Mouse (Mus musculus) ES-Bruce4 (cell line): ENCODE results near the gene Plekha6. TPM values are rescaled to one million over a fixed set of nuclear protein-coding genes. Genes with fewer than 3 reads are reported as not detected.
A peak's percentile ranks its signal among the peaks of the same experiment; 100 is the strongest.

Experiments used
- H3K27ac ChIP-seq: 2 replicates; pipeline ENCODE4 v1.5.1; 2012; ENCODE audit warnings: low read length, inconsistent platforms; ENCODE audit not compliant: insufficient read depth
- H3K27me3 ChIP-seq: 2 replicates; pipeline ENCODE4 v1.6.1; 2012; ENCODE audit warnings: mild to moderate bottlenecking, low read length, inconsistent platforms; ENCODE audit not compliant: control insufficient read depth, poor library complexity, insufficient read depth, severe bottlenecking
- H3K36me3 ChIP-seq: 2 replicates; pipeline ENCODE4 v1.6.1; 2012; ENCODE audit warnings: inconsistent platforms, mild to moderate bottlenecking, low read length, moderate library complexity; ENCODE audit not compliant: control insufficient read depth, poor library complexity, insufficient read depth, severe bottlenecking
- H3K4me1 ChIP-seq: one replicate; pipeline ENCODE4 v1.8.1; 2011; ENCODE audit warnings: low read length; ENCODE audit not compliant: control insufficient read depth, insufficient read depth
- H3K4me3 ChIP-seq: 2 replicates; pipeline ENCODE4 v1.5.1; 2011; ENCODE audit warnings: low read depth, mild to moderate bottlenecking, low read length
- H3K9ac ChIP-seq: 2 replicates; pipeline ENCODE4 v1.6.1; 2012; ENCODE audit warnings: low read depth, mild to moderate bottlenecking, inconsistent platforms; ENCODE audit not compliant: poor library complexity, severe bottlenecking
- H3K9me3 ChIP-seq: replicated peaks from 2 replicates; pipeline ENCODE4 v1.6.1; 2012; ENCODE audit warnings: mild to moderate bottlenecking, low read length, inconsistent platforms; ENCODE audit not compliant: control insufficient read depth, poor library complexity, insufficient read depth, severe bottlenecking
- CTCF ChIP-seq: IDR thresholded peaks from one replicate; pipeline ENCODE4 v1.8.1; 2011; ENCODE audit warnings: low read depth, low read length
- EP300 ChIP-seq: IDR thresholded peaks from 2 replicates; pipeline ENCODE4 v1.6.1; 2011; ENCODE audit warnings: low read depth, low read length; ENCODE audit not compliant: insufficient read depth
- POLR2A ChIP-seq: IDR thresholded peaks from one replicate; pipeline ENCODE4 v1.8.1; 2011; ENCODE audit warnings: low read length; ENCODE audit not compliant: insufficient read depth
- polyA plus RNA-seq: library from polyadenylated mRNA; stranded (reverse); fragments of >200 nt; gene quantifications from 2 replicates; pipeline ENCODE4 v1.2.4, GENCODE M21; 2011; ENCODE audit warnings: low read depth; ENCODE audit not compliant: missing spikeins, insufficient read depth, insufficient read length

The Plekha6 gene
- polyA plus RNA-seq, 1 experiment: 1.3 TPM

DNA sequence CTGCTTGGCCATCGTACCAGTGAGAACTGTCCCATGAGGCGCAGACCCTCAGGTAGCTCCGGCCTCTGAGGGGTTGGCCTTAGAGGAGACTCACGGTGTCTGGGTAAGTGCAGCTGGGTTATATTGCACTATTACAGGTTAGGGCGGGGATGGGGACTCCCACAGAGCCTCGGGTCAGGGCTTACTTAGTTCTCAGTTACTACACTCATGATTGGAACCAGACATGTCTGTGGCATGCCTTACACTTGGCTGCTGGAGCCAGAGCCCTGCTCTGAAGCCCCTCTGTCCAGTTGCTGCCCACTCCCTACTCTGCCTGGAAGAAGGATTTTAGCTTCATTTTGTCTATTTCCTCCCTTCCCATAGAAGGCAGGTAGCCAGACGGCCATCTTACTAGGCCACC is 49.1 kb downstream of the Plekha6 start:
- no peaks in the 10 kb centered on the region for H3K27me3 ChIP-seq
- no peaks in the 10 kb centered on the region for H3K9me3 ChIP-seq
- no peaks in the 10 kb centered on the region for H3K36me3 ChIP-seq
- no peak overlapping the region for H3K4me3 ChIP-seq
- H3K27ac ChIP-seq: 0 out of 2 replicates have a peak overlapping the region, but pooled peaks have one; percentile 12
- no peak overlapping the region for H3K9ac ChIP-seq
- TF ChIP-seq EP300 (no peak), CTCF (no peak), POLR2A (no peak)
- peaks cover 4% of the 10 kb centered on the region for H3K4me1 ChIP-seq

DNA sequence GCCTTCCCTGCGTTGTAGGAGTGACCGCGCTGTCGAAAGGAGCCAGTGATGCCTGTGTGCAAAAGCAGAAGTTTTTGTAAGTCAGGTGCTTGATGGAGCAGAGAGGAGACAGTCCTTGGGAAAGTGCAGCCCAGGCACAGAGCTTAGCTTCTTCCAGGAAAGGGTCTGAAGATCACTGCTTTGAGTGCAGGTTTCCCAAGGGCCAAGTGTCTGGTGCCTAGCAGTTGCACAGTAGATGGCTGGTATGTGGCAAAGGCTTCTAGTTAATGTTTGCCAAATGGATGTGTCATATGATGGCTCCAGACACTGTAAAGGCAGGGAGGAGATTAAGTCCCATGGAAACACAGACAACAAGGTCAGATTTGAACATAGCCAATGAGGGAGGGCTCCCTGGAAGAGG is 49.9 kb downstream of the Plekha6 start:
- H3K9ac ChIP-seq: no peak overlapping the region
- H3K36me3 ChIP-seq: no peaks in the 10 kb centered on the region
- no peak overlapping the region for H3K4me3 ChIP-seq
- no peak for TF ChIP-seq POLR2A
- no peak for TF ChIP-seq EP300
- TF ChIP-seq CTCF: no peak
- no peak overlapping the region for H3K27ac ChIP-seq
- H3K27me3 ChIP-seq: no peaks in the 10 kb centered on the region
- peaks cover 4% of the 10 kb centered on the region for H3K4me1 ChIP-seq
- H3K9me3 ChIP-seq: no peaks in the 10 kb centered on the region

DNA sequence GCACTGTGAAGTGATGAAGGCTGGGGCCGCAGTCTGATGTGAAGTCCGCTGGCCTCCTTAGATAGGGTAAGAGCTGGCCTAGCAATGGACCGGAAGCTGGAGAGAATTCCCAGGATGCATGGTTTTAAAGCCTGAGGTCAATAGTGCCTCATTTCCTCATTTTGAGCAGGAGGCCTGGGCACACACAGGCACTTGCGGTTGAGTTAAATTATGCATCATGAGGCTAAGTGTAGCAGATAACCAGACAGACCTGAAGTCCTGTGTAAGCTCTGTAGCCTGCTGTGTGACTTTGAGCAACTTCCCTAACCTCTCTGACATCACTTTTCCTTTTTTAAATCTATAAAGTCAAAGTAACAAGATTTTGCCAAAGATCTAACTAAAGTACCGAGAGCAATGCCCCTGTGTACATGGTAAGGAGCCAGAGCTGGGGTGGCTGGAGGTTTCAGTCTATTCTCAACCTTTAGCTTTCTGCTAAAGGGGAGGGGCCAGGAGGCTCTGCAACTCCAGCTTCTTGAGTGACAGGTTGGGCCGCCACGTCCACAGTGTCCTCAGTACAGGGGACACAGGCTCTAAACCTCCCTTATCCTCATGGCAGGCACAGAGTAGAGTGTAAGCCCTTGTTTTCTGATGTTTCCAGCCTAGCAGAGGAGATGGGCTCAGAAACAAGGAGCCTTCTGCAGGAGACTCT is 50.8 kb downstream of the Plekha6 start:
- Histone ChIP-seq H3K9me3 (no peaks in the 10 kb centered on the region), H3K4me3 (no peak overlapping the region), H3K27ac (no peak overlapping the region), H3K27me3 (no peaks in the 10 kb centered on the region), H3K4me1 (no peaks in the 10 kb centered on the region), H3K36me3 (no peaks in the 10 kb centered on the region), H3K9ac (no peak overlapping the region)
- TF ChIP-seq CTCF (no peak), POLR2A (no peak), EP300 (no peak)

DNA sequence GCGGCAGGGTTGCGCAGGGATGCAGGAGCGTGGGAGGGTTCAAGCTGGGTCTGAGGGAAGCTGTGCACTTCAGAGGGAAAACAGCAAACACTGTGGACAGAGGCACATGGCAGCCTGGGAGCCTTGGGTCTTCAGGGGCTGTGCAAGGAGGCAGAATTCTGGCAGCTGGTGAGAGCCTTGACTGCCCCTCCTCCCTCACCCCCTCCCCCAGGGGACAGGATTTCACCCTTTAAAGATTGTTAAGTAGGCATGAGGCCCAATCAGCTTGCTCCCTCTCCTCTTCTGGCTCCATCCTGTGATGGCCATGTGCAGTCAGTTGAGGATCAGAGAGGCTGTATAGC is 51.3 kb downstream of the Plekha6 start:
- TF ChIP-seq CTCF: no peak
- Histone ChIP-seq H3K27me3 (no peaks in the 10 kb centered on the region), H3K36me3 (no peaks in the 10 kb centered on the region), H3K9me3 (no peaks in the 10 kb centered on the region), H3K4me3 (no peak overlapping the region), H3K4me1 (no peaks in the 10 kb centered on the region), H3K9ac (no peak overlapping the region), H3K27ac (no peak overlapping the region)

DNA sequence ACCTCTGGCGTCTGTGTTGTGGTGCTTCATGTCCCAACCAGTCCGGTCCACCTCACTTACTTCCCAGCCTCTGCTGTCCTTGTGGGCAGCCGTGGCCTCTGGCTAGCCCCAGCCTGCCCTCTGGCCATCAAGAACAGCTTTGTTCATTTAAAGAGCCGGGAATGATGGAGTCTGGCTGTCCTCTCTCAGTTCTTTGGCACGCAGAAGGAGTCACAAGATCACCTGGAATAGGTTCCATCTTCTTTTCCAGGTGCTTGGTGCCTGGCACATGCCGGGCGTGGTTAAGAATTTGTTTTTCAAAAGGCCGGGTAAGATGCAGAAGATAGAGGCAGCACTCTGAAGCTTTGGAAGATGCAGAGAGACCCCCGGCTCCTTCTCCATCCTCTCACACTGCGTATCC is 51.7 kb downstream of the Plekha6 start:
- TF ChIP-seq POLR2A: no peak
- TF ChIP-seq CTCF: no peak
- no peak for TF ChIP-seq EP300
- H3K4me1 ChIP-seq: no peaks in the 10 kb centered on the region
- H3K4me3 ChIP-seq: no peak overlapping the region
- H3K9me3 ChIP-seq: no peaks in the 10 kb centered on the region
- no peak overlapping the region for H3K9ac ChIP-seq
- H3K27me3 ChIP-seq: no peaks in the 10 kb centered on the region
- no peaks in the 10 kb centered on the region for H3K36me3 ChIP-seq
- no peak overlapping the region for H3K27ac ChIP-seq

DNA sequence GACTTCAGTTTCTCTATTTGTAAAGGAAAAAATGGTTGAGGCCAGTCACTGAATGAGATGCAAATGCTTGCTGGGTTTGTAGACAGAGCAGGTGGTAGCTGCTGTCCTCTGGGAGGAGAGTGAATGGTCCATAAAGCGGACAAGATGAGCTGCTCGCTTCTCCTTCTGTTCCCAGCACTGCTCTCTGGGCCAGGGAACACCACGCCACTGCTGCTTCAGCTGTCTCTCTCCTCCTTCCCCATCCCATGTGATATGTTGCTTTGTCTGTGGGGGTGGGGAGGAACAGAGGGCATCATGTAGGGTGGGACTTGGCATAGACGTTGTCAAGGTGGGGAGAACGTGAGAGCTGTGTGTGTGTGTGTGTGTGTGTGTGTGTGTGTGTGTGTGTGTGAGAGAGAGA is 53.0 kb downstream of the Plekha6 start:
- Histone ChIP-seq H3K27ac (no peak overlapping the region), H3K36me3 (no peaks in the 10 kb centered on the region), H3K9ac (no peak overlapping the region), H3K4me1 (no peaks in the 10 kb centered on the region), H3K9me3 (no peaks in the 10 kb centered on the region), H3K4me3 (no peak overlapping the region), H3K27me3 (no peaks in the 10 kb centered on the region)
- TF ChIP-seq CTCF: no peak
- no peak for TF ChIP-seq EP300
- no peak for TF ChIP-seq POLR2A

DNA sequence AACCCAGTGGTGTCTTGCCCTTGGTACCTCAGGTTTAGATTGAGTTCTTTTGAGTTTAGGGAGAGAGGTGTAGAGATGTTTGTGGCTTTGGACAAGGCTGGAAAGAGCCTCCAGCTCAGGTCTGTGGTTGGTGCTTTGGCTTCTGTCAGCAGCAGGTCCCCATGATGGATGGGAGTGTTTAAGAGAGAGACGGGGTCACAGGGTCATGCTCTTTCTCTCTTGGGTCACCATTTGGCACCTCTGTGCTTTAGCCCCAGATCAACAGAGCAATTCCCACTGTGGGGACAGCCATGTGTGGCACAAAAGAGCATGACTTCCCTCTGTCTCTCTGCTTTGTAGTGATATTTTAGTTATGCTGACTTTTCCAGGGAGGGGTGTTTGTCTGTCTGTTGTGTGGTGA is 55.1 kb downstream of the Plekha6 start:
- Histone ChIP-seq H3K36me3 (no peaks in the 10 kb centered on the region), H3K4me1 (no peaks in the 10 kb centered on the region), H3K4me3 (no peak overlapping the region), H3K27me3 (no peaks in the 10 kb centered on the region), H3K9me3 (no peaks in the 10 kb centered on the region), H3K27ac (no peak overlapping the region), H3K9ac (no peak overlapping the region)
- TF ChIP-seq EP300: no peak
- no peak for TF ChIP-seq CTCF
